Mouse (Mus musculus) olfactory bulb, adult 2 months (tissue): Measurements from ENCODE around the gene Pamr1. TPM values are rescaled to one million over a fixed set of nuclear protein-coding genes. Genes with fewer than 3 reads are reported as not detected.

Experiments used
- H3K27ac ChIP-seq: fragments of 200-500 bp; 2 replicates; pipeline ENCODE4 v1.5.1; 2012; ENCODE audit warnings: low read depth, low read length; ENCODE audit not compliant: insufficient read depth
- H3K4me1 ChIP-seq: fragments of 200-500 bp; 2 replicates; pipeline ENCODE4 v1.6.1; 2012; ENCODE audit warnings: low read length; ENCODE audit not compliant: control insufficient read depth, insufficient read depth
- H3K4me3 ChIP-seq: fragments of 200-500 bp; 2 replicates; pipeline ENCODE4 v1.5.1; 2012; ENCODE audit warnings: mild to moderate bottlenecking, low read depth, low read length, moderate library complexity; ENCODE audit not compliant: insufficient read depth
- CTCF ChIP-seq: fragments of 200-500 bp; IDR thresholded peaks from 2 replicates; pipeline ENCODE4 v1.5.1; 2012; ENCODE audit warnings: low read depth, mild to moderate bottlenecking, low read length, moderate library complexity; ENCODE audit not compliant: insufficient read depth
- POLR2A ChIP-seq: fragments of 200-500 bp; IDR thresholded peaks from 2 replicates; pipeline ENCODE4 v1.6.1; 2012; ENCODE audit warnings: mild to moderate bottlenecking, low read depth, low read length, moderate library complexity; ENCODE audit not compliant: insufficient read depth
- whole genome bisulfite sequencing: fragments of 180-500 bp; shearing (Covaris S2); methylation state at CpG from one replicate; pipeline ENCODE4 v1.1.7; 2018; 5-methylcytosine and 5-hydroxymethylcytosine counted together
- polyA plus RNA-seq: library from polyadenylated mRNA; stranded (reverse); fragments of >200 nt; gene quantifications from 2 replicates; pipeline ENCODE4 v1.2.4, GENCODE M21; 2012; ENCODE audit warnings: low replicate concordance; ENCODE audit not compliant: missing spikeins, insufficient read depth, insufficient read length

The Pamr1 gene
- polyA plus RNA-seq, 1 experiment, result not detected

- TF ChIP-seq POLR2A, result no peak
- no peak for TF ChIP-seq CTCF
- no peak overlapping the region for H3K4me3 ChIP-seq
- no peak overlapping the region for H3K27ac ChIP-seq
- H3K4me1 ChIP-seq, result no peaks in the 10 kb centered on the region
- 48% methylated on average over 6 of the region's 6 CpGs for WGBS
Observed at GRCm38 (mm10) chr2:102543961-102544719, 5.7 kb upstream of the Pamr1 start.

GRCm38 (mm10) chr2:102550910-102551582 is 1.2 kb downstream of the Pamr1 start:
- no peak overlapping the region for H3K27ac ChIP-seq

GRCm38 (mm10) chr2:102551594-102551993 is 1.8 kb downstream of the Pamr1 start:
- Histone ChIP-seq H3K4me1 (peaks cover 11% of the 10 kb centered on the region), H3K4me3 (no peak overlapping the region), H3K27ac (no peak overlapping the region)
- WGBS, result 87% methylated on average over 3 of the region's 3 CpGs
- no peak for TF ChIP-seq POLR2A
- TF ChIP-seq CTCF, result no peak

More at GRCm38 (mm10) chr2:102550910-102551582, 1.2 kb downstream of the Pamr1 start:
- Histone ChIP-seq H3K4me3 (no peak overlapping the region), H3K4me1 (peaks cover 11% of the 10 kb centered on the region)
- TF ChIP-seq POLR2A, result no peak
- no peak for TF ChIP-seq CTCF
- 66% methylated on average over 6 of the region's 6 CpGs for WGBS

GRCm38 (mm10) chr2:102552095-102552537 is 2.3 kb downstream of the Pamr1 start:
- H3K4me1 ChIP-seq, result peaks cover 11% of the 10 kb centered on the region
- WGBS, result 34% methylated on average over 5 of the region's 5 CpGs
- no peak overlapping the region for H3K27ac ChIP-seq
- TF ChIP-seq CTCF, result no peak
- TF ChIP-seq POLR2A, result no peak
- no peak overlapping the region for H3K4me3 ChIP-seq

GRCm38 (mm10) chr2:102557085-102557484 is 7.3 kb downstream of the Pamr1 start:
- no peak overlapping the region for H3K4me3 ChIP-seq
- 71% methylated on average over 4 of the region's 4 CpGs for WGBS
- H3K4me1 ChIP-seq, result no peaks in the 10 kb centered on the region
- TF ChIP-seq CTCF (no peak), POLR2A (no peak)
- H3K27ac ChIP-seq, result no peak overlapping the region

- WGBS, result 75% methylated on average over 12 of the region's 12 CpGs
- Histone ChIP-seq H3K4me1 (no peaks in the 10 kb centered on the region), H3K4me3 (no peak overlapping the region), H3K27ac (no peak overlapping the region)
- no peak for TF ChIP-seq CTCF
- no peak for TF ChIP-seq POLR2A
Observed at GRCm38 (mm10) chr2:102558965-102559364, 9.2 kb downstream of the Pamr1 start.

GRCm38 (mm10) chr2:102563848-102564247 is 14.0 kb downstream of the Pamr1 start:
- 78% methylated on average over 1 of the region's 1 CpGs for WGBS
- H3K4me3 ChIP-seq, result no peak overlapping the region
- H3K4me1 ChIP-seq, result no peaks in the 10 kb centered on the region
- TF ChIP-seq CTCF (no peak), POLR2A (no peak)
- H3K27ac ChIP-seq, result no peak overlapping the region

- WGBS, result 82% methylated on average over 4 of the region's 4 CpGs
- no peak for TF ChIP-seq CTCF
- TF ChIP-seq POLR2A, result no peak
- Histone ChIP-seq H3K4me3 (no peak overlapping the region), H3K4me1 (no peaks in the 10 kb centered on the region), H3K27ac (no peak overlapping the region)
Observed at GRCm38 (mm10) chr2:102579248-102579647, 29.4 kb downstream of the Pamr1 start.

- 46% methylated on average over 2 of the region's 2 CpGs for WGBS
- no peak for TF ChIP-seq POLR2A
- no peak for TF ChIP-seq CTCF
- H3K4me3 ChIP-seq, result no peak overlapping the region
- no peaks in the 10 kb centered on the region for H3K4me1 ChIP-seq
- H3K27ac ChIP-seq, result no peak overlapping the region
Observed at GRCm38 (mm10) chr2:102589977-102590376, 40.2 kb downstream of the Pamr1 start.
